Mouse (Mus musculus): ENCODE measurements around the gene Cideb.

Gene Cideb

DNA sequence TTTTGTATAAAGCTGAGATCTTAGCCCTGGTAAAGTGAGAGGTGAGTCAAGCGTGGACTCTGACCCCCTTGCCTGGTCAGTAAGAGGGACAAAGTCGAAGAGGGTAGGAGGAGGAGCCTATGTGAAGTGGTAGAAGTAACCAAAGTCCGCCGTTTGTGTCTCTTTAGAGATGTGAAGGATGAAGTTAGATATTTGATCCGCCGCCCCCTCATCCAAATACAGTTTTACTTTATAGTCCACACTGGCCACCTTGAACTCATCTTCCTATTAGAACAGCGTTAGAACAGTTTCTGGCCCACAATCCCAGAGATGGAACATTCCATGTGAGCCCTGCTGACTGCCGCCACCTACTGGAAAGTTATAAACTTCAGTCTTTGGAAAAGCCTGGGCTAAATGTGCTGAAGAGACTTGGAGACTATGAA, at the start of gene Cideb:
Gene Cideb (minus strand): TSS at position 96 of the 422 bp plus-strand sequence.
- 21% methylated on average over 8 of the region's 8 CpGs for WGBS

DNA sequence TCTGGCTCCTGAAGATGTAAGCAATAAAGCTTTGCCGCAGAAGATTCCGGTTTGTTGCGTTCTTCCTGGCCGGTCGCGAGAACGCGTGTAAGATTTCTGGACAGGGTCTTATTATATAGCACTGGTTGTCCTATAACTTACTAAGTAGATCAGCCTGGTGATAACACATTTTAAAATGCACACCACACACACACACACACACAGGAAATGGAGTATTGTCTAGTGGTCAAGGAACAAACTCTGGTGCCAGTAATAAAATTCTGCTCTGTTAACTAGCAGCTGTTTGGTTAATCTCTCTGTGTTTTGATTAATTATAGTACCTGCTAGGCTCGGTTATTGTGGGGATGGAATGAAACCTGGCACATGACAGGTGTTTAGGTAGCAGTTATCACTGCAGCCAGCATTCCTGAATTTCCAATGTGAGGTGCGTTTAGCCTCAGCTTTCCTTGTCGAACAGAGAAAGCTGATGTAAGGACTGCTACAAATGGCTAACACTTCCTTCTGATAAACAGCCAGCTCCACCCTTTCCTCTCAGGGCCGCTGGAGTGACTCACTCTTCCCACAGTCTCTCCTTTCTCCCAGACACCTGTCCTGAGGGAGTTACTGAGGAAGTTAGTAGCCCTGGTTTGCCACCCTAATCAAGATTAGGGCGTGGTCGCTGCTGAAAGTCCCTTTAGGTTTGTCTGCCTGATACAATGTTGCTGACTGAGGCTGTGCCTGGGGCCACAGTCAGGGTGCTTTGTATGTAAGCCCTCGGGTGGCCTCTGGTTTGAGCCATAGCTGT, 37.3 kb upstream of the Cideb start:
- WGBS = 82% methylated on average over 15 of the region's 15 CpGs

DNA sequence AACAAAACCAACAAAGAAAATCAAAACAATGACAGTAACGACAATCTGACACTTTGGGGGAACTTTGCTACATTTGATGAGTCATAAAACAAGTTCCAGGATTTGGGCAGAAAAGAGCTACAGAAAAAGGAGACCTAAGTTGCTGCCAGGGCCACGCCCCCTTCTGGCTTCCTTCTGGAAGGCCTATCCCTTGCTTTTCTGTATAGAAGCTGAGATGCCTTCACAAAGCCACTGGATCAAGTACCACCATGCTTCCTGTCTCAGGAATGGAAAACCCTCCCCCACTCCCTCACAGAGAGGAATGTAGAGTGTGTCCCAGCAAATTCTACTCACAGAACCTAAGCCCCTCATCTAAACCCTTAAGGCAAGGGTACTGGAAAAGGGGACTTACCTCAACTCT, 35.7 kb upstream of the Cideb start:
- WGBS = 70% methylated on average over 2 of the region's 2 CpGs

DNA sequence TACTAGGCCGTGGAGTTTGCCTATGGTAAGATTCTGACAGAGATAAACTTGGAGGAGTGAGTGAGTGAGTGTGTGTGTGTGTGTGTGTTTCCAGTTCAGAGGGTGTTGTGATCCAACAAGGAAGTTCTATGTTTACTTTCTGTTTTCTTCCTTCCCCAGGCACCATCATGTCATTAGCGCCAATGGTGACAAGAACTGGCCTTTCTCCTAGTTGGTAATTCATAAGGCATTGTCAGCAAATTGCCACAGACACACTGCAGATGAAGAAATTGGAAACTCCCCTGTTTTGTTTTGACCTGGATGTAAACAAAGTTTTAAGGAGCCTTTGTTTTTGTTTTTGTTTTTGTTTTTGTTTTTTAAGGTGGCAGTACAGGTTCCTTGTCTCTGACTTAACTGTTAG, 35.2 kb upstream of the Cideb start:
- 69% methylated on average over 2 of the region's 2 CpGs for WGBS

DNA sequence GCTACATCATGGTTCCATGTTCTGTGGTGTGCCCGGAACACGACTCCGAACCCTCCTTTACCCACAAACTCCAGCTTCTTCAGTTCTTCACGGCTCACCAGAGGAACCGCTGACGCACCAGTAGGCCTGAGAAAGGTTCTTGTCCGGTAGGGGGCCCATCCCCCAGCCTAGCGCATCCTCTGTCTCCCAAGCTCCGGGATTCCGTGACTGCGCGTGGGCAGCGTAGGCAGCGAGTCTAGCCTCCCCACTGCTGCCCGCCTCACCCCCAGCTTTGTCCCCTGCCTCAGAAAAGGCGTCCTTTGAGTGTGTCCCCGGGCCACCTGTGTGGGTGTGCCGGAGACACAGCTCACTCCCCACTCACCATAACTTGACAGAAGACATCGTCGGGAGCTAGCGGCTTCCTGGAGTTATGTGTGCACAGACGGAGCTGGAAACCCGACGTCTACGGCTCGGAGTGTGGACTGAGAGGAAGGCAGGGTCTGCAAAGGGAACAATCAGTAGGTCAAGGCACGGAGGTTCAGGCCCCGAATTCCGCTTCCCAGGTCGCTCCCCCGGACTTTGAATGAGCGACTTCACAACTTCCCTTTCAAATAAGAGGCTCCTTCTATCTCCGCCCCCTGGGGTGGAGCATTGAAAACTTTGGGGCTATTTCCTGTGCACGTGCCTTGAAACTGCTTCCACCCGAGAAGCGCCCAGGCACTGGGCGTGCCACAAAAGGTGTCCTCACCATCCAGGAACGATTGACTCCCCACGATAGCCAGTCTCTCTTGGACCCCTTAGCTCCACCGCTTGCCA, 30.2 kb upstream of the Cideb start, which contains the start of gene Ripk3:
Gene Ripk3 (minus strand): TSS at position 610 of the 795 bp plus-strand sequence.
- WGBS = 9% methylated on average over 40 of the region's 40 CpGs

DNA sequence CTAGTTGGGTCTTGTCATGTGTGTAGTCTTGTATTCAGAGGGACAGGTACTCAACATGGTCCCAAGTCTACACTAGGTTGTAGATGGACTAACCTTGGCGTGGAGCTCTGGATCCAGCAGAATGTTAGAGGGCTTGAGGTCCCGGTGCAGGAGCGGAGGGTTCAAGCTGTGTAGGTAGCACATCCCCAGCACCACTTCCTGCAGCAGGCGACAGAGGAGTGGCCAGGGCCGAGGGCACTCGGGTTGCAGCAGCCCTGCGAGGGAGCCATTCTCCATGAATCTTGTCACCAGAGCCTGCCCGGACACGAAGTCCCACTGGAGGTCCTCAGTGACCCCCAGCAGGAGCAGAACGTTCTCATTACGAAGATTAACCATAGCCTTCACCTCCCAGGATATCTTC, 29.5 kb upstream of the Cideb start:
- 53% methylated on average over 11 of the region's 11 CpGs for WGBS

DNA sequence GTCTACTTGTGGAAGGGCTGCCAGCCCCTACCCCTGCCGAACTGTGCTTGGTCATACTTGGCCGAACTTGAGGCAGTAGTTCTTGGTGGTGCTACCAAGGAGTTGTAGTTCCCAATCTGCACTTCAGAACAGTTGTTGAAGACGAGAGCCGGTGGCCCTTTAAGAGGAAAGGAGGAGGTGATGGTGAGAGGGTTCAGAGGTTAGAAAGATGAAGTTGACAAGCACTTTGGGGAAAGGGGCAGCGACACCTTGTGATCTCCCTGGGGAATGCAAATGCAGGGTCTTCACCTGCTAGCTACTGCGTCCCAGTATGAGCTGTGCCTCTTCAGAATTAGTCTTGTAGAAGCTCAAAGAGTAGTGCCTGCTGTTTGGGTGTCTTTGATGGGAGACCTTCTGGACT, 26.9 kb upstream of the Cideb start:
- 36% methylated on average over 6 of the region's 6 CpGs for WGBS

DNA sequence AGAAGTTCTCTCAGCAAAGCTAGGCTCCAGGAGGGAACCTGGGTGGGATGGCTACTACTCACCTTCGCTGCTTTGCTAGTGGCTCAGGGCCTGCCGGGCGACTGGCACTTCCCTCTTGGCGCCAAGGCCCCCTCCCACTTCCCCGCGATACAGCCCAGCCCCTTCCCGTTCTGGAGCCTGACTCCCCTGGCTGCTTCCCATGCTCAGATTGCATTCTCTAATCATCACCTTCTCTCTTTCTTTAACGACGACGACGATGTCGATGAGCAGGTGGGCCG, 25.6 kb upstream of the Cideb start, which contains the start of gene Adcy4:
Gene Adcy4 (minus strand): TSS at position 138 of the 278 bp plus-strand sequence.
- WGBS = 8% methylated on average over 13 of the region's 13 CpGs

DNA sequence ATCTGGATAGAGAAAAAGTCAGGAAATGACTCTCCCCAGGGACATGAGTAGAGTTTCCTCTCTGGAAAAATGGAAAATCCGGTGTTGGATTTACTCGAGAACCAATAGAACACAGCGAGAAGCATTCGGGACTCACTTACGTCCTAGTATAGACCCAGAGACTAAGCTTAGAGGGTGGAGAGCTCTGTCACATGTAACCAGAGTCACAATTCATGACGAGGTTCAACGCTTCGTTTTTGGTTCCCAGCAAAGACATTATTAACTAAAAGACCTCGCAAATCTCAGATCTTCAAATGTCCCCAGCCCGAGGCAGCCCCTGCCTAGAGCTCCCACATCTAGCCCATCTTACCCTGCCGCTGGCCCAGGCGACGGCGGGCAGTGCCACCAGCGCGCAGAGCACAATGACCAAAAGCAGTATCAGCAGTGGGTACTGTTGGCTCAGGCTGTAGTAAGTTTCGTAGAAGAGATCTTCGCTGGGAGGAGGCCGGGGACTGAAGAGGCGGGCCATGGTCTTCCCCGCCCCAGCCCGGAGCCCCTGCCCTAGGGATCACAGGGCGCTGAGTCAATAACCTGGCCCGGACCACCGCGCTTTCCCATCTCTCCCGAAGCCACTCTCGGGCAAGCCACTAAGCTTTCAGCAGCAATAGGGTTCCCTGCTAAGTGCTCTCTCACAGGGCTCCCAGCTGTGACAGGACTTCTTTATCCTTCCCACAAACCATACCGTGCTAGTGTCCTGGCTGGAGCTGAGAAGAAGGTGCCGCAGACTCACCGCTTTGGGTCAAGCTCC, 25.1 kb upstream of the Cideb start:
- WGBS = 4% methylated on average over 31 of the region's 31 CpGs

DNA sequence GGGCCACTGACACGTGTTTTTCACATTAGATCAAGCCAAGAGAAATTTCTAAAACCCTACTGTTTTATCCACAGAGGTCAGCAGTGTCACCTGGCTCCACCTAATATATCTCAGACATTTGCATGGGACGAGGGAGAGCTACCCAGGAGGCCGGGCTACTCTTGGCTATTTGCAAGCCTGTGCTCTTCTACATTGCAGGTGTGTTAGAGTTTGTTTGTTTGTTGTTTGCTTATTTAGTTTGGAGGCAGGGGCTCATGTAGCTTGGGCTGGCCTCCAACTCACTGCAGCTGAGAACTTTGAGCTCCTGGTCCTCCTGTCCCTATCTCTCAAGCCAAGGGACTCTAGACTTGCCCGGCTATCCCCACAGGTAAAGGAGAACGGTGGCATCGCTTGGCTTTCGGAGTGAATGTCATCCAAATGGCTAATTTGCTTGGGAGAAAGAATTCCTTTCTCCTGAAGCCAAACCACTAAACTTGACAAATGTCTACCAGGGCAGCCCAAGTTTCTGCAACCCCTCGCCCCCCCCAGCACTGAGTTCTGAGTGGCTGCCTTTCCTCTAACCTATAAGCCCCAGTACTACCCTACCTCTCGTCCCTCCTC, 24.2 kb upstream of the Cideb start:
- WGBS = 53% methylated on average over 9 of the region's 9 CpGs

DNA sequence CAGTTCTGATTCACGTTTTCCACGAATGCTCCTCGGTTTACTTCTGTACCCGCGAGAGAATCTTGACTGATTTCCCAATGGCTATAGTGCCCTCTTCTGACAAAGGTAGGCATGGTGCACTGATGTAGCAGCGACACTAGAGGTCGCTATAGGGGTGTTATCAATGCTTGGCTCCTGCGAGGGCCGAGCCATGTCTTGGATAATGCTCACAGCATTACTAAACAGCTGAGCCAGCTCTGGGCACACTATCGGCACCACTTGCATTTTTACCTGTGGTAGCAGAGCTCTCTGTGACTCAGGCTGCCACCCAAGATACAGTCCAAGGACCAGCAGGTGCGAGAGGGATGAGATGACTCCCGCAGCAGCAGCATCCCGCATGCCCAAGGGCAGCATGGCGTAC, 23.1 kb upstream of the Cideb start:
- 13% methylated on average over 14 of the region's 14 CpGs for WGBS

DNA sequence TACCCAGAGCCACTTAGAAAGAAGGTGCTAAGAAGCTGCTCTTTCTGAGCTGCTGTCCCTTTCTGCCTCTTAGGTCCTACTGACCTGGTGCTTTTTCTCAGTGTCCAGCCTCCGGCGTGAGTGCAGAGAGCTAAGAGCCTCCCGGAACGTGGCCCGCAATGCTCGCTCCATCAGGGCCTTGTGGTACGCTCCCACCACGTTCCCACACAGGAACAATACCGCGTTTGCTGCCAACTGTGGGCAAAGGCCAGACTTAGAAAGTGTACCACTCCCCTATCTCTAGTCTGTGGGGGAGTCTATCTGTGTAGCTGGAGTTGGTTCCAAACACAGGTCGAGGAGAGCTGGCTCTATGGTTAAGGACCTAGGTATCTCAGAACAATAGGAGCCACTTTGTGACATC, 22.5 kb upstream of the Cideb start:
- WGBS = 84% methylated on average over 11 of the region's 11 CpGs

DNA sequence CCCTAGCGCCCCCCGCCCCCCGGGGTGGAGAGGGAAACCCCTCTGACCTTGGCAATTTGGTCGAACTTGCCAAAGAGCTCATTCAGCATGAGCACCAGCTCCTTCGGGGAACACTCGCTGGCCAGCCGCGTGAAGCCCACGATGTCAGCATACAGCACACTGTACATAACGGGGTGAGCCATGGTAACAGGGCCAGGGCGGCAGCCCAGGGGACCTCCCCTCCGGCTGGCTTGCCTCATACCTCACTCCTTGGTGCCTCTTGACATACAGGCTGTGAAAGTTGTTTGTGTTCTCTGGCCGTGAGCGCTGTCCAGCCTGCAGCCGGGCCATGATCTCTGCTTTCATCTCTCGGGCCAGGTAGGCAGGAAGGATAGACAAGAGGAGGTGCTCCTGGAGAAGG, 21.4 kb upstream of the Cideb start:
- WGBS = 73% methylated on average over 16 of the region's 16 CpGs

DNA sequence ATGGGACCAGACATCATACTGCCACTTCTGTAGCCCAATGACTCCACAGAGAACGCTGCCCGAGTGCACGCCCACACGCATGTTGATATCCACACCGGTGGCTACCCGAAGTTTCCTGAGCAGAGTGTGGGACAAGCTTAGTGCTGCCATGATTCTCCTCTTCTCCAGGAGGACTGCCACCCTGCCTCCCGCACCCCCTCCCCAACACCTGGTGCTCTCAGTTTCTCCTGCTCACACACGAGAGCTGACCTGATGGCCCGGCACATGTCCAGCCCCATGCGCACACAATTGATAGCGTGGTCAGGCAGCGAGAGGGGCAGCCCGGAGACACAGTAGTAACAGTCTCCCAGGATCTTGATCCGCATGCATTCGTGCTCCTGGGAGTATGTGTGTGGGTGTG, 20.4 kb upstream of the Cideb start:
- 83% methylated on average over 15 of the region's 15 CpGs for WGBS

DNA sequence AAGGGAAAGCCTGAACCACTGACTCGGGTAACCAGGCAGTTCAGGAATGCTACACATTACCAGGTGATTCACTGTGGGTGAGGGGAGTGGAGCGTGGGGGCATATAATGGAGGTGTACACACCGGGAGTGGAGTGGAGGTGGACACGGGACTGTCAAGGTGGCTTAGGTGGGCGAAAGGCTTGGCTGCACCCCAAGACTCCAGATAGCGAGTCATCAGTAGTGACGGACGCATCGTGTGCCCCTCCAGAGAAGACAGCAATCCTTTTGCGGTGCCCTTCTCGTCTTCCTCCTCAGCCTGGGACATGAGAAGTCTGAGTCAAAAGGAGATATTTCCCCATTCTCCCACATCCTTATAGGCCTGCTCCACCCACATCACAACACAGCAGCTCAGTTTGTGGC, 19.5 kb upstream of the Cideb start:
- 74% methylated on average over 11 of the region's 11 CpGs for WGBS

DNA sequence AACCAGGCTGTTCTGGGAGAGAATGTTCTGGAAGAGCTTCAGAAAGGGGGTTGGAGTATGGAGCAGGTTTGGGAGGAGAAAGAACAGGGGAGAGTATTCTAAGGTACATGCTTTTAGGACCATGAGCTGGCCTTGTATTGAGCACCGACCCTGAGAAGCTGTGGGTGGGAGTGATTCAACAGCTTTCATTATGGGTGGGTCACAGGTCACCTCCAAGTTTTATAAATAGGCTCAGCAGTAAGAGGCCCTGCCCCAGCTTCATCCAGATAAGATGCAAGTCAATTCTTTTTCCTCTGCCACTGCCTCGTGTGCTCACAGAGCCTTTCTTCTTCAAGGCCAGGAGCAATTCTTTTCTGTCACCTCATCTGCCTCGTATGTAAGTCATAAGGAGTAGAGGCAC, 18.9 kb upstream of the Cideb start:
- 75% methylated on average over 3 of the region's 3 CpGs for WGBS

DNA sequence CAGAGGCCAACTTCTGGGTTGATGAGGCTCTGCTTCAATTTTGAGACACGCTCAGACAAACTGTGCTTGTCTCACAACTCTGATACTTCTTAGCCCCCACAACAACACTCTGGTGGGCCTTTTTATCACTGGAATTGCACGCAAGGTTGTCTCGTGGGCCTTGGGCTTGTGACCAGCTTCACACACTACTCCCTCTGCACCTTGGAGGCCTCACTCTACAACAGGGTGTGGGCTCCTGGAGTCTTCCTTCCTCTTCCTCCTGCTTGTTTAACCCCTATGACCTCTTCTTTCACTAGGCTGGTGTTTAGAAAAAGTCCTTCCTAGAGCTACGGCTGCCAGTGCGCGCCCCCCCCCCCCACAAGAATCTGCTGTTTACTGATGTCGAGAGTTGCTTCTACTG, 18.5 kb upstream of the Cideb start:
- 80% methylated on average over 7 of the region's 7 CpGs for WGBS

DNA sequence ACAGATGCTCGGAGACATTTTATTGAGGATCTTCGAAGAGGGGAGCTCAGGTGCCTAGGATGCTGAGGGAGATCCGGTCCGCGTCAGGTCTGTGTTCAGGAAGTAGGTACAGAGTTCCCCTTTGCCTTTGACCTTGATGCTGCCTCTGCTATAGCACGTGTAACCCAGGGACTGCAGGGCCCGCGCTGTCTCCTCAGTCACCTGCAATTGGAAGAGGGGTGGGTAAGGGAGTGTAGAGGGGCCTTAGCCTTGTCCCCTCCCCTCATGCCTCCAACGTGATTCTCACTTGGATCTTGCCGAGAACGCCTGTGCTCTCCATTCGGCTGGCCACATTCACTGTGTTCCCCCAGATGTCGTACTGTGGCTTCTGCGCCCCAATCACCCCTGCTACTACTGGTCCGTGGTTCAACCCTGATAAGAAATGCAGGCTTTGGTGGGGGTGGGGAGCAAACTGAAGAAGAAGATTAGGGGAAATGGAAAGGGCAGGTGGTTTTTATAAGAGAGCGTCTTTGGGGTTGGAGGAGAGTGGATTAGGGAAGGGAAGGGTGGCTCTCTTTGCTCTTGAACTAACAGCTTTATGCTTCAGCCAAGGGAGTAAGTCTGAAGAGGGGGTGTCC, 10.9 kb upstream of the Cideb start:
- 90% methylated on average over 16 of the region's 16 CpGs for WGBS

DNA sequence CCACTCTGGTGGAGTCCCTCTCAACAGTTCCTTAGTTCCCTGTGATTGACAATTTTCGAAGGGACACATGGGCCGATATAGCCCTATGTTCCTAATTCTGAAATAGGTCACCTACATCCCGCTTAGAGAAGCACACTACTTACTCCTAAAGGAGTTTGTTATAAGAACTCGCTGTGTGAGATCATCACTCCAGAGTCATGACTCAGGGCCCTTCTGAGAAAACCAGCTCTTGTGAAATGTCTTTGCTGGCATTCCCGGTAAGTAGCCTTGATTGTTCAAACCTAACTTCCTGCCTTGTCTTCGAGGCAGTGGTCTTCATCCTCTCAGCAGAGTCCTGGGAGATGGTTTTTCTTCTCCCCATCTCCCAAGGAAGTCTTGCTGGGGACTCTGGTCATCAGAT, 10.3 kb upstream of the Cideb start:
- WGBS = 85% methylated on average over 6 of the region's 6 CpGs

DNA sequence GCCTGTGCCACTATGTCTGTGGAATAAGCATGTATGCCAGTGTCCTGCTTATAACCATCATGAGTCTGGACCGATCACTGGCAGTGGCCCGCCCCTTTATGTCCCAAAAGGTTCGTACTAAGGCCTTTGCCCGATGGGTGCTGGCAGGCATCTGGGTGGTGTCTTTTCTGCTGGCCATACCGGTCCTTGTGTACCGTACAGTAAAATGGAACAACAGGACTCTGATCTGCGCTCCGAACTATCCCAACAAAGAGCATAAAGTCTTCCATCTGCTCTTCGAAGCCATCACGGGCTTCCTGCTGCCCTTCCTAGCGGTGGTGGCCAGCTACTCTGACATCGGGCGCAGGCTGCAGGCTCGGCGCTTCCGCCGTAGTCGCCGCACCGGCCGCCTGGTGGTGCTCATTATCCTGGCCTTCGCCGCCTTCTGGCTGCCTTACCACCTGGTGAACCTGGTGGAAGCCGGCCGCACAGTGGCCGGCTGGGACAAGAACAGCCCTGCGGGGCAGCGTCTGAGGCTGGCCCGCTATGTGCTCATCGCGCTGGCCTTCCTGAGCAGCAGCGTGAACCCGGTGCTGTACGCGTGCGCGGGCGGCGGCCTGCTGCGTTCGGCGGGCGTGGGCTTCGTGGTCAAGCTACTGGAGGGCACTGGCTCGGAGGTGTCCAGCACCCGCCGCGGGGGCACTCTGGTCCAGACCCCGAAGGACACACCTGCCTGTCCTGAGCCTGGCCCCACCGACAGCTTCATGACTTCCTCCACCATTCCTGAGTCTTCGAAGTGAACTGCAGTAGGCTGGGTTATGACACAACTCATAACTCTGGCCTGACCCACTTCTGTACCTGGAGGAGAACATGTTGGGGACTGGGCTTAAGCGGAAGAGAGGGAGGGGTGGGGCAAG, 9.5 kb upstream of the Cideb start:
- 11% methylated on average over 52 of the region's 52 CpGs for WGBS

DNA sequence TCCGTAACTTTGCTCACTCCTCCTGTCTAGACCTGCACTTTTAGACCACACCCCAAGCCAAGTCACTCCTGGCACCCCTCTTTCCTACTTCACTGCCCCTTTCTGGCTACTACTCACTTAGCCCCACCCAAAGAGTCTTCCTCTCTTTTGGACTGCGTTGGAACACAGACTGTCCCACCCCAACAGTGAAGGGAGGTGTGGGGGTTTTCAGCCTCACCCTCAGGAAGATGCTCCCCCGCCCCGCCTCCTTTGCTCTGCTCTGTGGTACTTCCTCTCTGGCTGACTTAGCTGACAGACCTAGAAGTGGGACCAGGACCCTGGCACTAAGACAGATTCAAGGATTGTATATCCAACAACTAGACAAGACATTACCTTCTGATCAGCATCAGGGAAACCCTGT, 7.4 kb upstream of the Cideb start, which contains the start of gene Ltb4r1:
Gene Ltb4r1 (plus strand): TSS at position 267 of the 400 bp plus-strand sequence.
- WGBS = 81% methylated on average over 4 of the region's 4 CpGs
